Mouse (Mus musculus) right cerebral cortex, adult 18-20 months (tissue): Measurements from ENCODE around the gene Pdgfb.
A peak's percentile ranks its signal among the peaks of the same experiment; 100 is the strongest.

Experiments used
- DNase-seq: peaks from one replicate; pipeline ENCODE4 v3.0.0; 2022; ENCODE audit warnings: mixed read lengths

The Pdgfb gene

GRCm38 (mm10) chr15:80031133-80031532, 16.4 kb upstream of the Pdgfb start:
- DNase-seq, result no peak

- DNase-seq, result no peak
Measured at GRCm38 (mm10) chr15:80030399-80030798, 15.6 kb upstream of the Pdgfb start.

- DNase-seq, result no peak
Measured at GRCm38 (mm10) chr15:80028862-80029261, 14.1 kb upstream of the Pdgfb start.

- DNase-seq, result no peak
Measured at GRCm38 (mm10) chr15:80026689-80027353, 12.0 kb upstream of the Pdgfb start.

- no peak for DNase-seq
Measured at GRCm38 (mm10) chr15:80026061-80026460, 11.3 kb upstream of the Pdgfb start.

GRCm38 (mm10) chr15:80025615-80026014, 10.8 kb upstream of the Pdgfb start:
- DNase-seq, result no peak

- peak; percentile 72 for DNase-seq
Measured at GRCm38 (mm10) chr15:80024331-80025313, 9.8 kb upstream of the Pdgfb start.

- DNase-seq, result no peak
Measured at GRCm38 (mm10) chr15:80020516-80020915, 5.7 kb upstream of the Pdgfb start.

GRCm38 (mm10) chr15:80019625-80020024, 4.8 kb upstream of the Pdgfb start:
- no peak for DNase-seq

- peak; percentile 78 for DNase-seq
Measured at GRCm38 (mm10) chr15:80019220-80019619, 4.4 kb upstream of the Pdgfb start.

GRCm38 (mm10) chr15:80016563-80017301, 2.0 kb upstream of the Pdgfb start:
- no peak for DNase-seq

- peak; percentile 87 for DNase-seq
Measured at GRCm38 (mm10) chr15:80015211-80015952, 605 bp upstream of the Pdgfb start.

- no peak for DNase-seq
Measured at GRCm38 (mm10) chr15:80014031-80014320, 801 bp downstream of the Pdgfb start.

- peak; percentile 32 for DNase-seq
Measured at GRCm38 (mm10) chr15:80013256-80014030, 1.3 kb downstream of the Pdgfb start.

GRCm38 (mm10) chr15:80012527-80013201, 2.1 kb downstream of the Pdgfb start:
- peak; percentile 78 for DNase-seq

GRCm38 (mm10) chr15:80011778-80012526, 2.8 kb downstream of the Pdgfb start:
- peak; percentile 91 for DNase-seq

GRCm38 (mm10) chr15:80011194-80011593, 3.6 kb downstream of the Pdgfb start:
- DNase-seq, result peak; percentile 41

GRCm38 (mm10) chr15:80010182-80010558, 4.6 kb downstream of the Pdgfb start:
- peak; percentile 82 for DNase-seq

- DNase-seq, result peak; percentile 65
Measured at GRCm38 (mm10) chr15:80009421-80010181, 5.2 kb downstream of the Pdgfb start.

GRCm38 (mm10) chr15:80008461-80008860, 6.3 kb downstream of the Pdgfb start:
- DNase-seq, result no peak
